Mouse (Mus musculus) left cerebral cortex, adult 11 months (tissue): Measurements from ENCODE around the gene Olfr1258.
"Not testable (repeated sequence)": the region's sequence is repeated elsewhere in the genome, so short reads cannot be mapped to it uniquely, and the experiment has no call there.

ENCODE experiments used
- DNase-seq: peaks from one replicate; pipeline ENCODE4 v3.0.0; 2022; ENCODE audit warnings: low spot score

Olfr1258 gene

DNA sequence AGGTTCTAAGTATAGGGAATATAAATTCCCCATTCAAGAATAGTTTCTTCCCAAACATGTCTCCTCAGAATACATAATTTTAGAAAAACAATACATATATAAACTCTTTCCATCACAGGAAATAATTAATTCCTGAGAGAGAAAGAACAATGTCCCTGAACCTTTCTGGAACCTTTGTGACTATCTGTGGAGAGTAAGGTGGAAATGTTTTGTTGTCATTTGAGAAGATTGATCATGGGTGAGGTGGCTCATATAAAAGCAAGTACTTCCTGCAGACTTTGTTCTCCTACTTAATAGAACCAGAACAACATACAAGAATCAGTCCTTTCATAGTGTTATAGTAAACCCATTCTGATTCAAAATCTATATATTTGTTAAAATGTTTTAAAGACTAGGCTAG lies at the start of gene Olfr1258:
Gene Olfr1258 (plus strand): TSS at position 301 of the 400 bp plus-strand sequence.
- no peak for DNase-seq

DNA sequence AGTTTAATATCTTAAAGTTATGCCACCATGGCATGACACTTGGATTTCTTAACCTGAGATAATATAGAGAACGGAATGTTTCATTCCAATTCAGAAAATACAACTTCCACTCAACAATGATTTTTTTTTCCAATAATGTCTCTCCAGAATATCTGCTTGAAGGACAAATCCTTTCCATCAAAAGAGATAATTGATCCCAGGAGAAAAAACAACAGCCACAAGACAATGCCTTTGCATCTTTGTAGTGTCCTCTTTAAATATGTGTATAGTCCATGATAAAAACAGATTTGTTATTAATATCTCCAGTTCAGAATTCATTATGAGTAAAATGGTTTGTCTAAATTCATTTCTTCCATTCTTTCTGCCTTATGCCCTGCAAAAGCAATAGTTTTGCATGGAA lies 49.0 kb upstream of the Olfr1258 start, which contains the start of gene Olfr1257:
Gene Olfr1257 (plus strand): TSS at position 301 of the 400 bp plus-strand sequence.
- DNase-seq = no peak

GRCm38 (mm10) chr2:89912616-89913015 lies 14.5 kb upstream of the Olfr1258 start:
- not testable (repeated sequence) for DNase-seq

- no peak for DNase-seq
Measured at GRCm38 (mm10) chr2:89948564-89948963, 21.5 kb downstream of the Olfr1258 start, which contains the start of gene Olfr1259. Olfr1259 (minus strand) TSS chr2:89948664.

DNA sequence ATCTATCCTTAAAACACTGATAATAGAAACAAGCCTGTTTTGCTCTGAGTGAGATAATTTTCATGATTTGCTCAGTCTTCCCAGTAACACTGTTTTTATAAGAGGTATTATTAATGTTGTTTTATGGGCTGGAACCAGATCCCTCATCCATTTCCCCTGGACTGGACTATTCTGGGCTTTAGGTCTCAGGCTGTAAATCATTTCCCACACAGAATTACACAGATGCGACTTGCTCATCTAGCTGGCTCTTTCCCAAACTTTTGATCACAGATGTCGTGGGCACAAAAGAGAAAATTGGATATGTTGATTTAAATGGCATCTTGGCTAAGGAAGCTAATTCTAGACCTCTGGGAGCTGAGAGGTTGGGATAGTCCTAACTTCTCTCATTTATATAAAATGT lies 47.1 kb downstream of the Olfr1258 start, which contains the start of gene Olfr1260:
Gene Olfr1260 (plus strand): TSS at position 157 of the 400 bp plus-strand sequence.
- no peak for DNase-seq

- DNase-seq = no peak
Measured at GRCm38 (mm10) chr2:89977709-89978108, 50.6 kb downstream of the Olfr1258 start.
